Mouse (Mus musculus) layer of hippocampus, adult 11-12 months (tissue): ENCODE results near the gene Atxn2l.

ENCODE experiments used
- DNase-seq: peaks from one replicate; pipeline ENCODE4 v3.0.0; 2022; ENCODE audit warnings: low spot score

The Atxn2l gene

DNA sequence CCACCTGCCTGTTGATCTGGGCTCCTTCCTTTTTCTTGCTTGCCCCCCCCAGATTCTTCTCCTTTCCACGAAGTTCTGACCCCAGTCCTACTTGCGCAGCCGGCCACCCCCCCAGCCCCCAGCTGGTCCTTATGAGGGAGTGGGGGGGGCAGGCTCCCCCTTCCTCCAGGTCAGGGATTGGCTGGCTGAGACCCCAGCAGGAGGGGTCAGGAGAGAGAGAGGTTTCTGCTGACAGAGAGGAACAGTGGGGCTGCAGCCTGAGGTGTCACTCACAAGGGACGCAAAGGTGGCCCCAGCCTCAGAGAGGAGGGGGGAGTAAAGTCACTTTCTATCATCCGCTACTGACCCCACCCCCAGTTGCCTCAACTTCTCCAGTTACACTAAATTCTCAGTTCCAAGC lies 40.2 kb downstream of the Atxn2l start, which contains the start of gene Atp2a1:
Atp2a1 (minus strand) TSS at position 105 of the 400 bp plus-strand sequence.
- DNase-seq, result no peak

DNA sequence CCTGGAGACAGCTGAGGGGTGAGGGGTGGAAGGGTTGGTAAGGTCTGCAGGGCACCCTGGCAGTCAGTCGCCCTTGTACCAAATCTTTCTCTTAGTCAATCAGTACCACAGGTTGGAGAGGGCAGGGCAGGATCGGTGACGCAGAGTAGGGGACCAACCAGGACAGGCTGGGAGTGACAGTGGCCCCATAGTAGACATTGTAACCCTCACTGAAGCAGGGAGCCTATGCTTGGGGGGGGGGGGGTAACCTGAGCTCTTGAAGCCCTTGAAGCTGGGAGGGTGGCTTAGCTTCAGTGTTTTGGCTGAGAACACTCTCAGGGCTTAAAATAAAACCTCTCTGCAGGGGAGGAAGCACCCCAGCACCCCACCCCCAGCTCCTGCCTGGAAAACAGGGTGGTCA lies 41.6 kb downstream of the Atxn2l start:
- no peak for DNase-seq

DNA sequence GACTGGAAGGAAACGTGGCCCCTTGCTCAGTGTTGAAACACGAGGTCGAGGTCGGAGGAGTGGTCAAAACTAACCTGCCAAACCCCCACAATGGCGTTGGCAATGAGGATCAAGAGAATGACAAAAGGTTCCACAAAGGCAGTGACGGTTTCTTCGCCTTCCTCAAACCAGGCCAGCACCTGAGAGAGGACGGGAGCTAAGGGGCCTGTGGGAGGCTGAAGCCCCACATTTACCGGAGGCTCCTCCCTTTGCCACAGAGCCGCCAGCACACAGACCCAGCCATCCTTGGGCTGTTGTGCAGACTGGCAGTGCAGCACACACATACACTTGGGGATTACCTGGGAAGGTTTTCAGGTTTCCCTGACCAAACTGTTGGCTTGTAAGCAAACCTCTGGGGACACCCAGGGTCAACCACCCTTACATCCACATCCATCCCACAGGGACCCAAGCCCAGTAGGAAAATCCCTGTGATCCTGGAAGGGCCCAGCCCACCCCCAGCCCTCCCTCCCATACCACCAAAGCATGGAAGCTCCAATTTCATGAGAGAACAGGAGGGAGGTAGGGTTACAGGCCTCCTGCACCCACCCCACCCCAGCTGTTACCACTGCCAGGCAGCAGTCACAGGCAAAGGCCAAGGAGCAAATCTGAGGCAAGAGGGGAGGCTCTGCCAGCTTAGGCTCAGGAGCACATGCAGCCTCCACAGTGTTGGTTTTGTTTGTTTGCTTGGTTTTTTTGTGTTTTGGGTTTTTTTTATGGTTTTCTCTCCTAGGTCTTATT lies 42.4 kb downstream of the Atxn2l start:
- DNase-seq, result no peak

DNA sequence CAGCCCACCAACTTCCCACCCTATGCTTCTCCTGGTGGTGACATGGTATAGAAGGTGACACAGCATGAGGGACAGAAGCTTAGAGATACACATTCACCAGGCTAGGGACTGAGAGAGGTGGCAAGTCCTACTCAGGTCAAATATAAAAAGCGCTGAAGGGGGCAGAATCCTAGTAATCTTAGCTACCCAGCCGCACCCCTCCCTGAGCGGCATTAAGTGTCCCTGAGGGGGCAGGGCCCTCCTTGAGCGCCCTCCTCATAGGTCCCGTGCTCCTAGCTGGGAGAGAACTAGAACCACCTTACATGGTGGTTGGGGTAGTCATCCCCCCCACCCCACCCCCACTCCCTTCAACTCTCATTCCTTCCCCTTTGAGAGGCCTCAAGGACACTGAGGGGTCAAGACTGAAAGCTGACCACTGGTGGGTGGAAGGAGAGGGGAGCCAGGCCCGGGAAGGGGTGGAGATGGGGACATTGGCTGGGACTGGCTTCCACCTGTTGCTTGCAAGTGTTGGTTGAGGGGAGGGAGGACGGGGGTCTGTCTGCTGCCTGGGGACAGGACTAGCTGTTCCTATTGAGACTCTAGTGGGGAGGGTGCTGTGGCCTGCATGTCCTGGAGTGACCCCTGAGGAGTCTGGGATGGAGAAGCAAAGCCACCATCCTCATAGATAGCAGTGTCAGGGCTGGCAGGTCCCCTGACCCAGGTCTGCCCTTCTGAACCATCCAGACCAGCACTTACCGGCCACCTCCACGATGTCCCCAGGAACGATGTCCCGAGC lies 44.2 kb downstream of the Atxn2l start:
- no peak for DNase-seq

DNA sequence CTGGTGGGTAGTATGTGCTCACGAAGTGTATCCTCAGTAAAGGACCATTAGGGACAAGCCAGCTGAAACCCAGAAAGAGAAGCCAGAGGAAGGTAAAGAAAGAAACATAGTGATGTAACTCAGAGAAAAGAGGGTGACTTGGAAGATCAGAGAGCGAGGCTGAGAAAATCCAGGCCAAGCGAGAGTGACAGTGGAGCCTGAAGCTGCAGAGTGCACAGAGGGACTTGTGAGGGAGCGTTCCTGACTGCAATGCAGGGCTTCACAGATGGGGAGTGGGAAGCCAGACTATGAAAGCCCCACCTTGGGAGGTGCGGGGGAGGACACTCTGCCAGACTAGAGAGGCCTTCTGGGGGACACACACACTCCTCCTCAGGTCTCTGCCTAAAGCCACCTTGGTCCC lies 45.0 kb downstream of the Atxn2l start:
- no peak for DNase-seq

DNA sequence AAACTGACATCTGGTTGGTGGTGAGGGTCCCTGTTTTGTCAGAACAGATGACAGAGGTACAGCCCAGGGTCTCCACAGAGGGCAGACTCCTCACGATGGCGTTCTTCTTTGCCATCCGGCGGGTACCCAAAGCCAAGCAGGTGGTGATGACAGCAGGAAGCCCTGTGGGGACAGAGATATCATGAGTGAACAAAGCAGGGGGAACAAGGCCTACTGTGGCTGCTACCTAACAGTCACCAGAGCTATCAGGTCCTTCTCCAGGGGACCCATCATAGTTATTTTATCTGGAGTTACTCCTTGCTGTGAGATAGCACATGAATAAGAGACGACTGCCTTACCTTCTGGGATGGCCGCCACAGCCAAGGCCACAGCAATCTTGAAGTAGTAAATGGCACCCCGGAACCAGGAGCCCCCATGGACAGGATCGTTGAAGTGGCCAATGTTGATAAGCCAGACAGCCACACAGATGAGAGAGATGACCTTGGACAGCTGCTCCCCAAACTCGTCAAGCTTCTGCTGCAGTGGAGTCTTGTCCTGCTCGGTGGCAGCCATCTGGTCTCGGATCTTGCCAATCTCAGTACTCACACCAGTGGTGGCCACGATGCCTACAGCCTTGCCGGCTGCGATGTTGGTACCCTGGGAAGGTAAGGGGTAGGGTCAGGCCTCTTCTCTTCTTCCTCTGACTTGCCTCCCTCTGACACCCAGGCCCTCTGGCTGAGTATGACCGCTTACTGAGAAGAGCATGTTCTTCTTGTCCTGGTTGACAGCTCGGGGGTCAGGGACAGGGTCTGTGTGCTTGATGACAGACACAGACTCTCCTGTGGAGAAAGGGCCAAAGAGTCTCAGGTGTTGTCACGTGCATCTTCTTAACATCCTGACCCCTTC lies 46.6 kb downstream of the Atxn2l start:
- no peak for DNase-seq

DNA sequence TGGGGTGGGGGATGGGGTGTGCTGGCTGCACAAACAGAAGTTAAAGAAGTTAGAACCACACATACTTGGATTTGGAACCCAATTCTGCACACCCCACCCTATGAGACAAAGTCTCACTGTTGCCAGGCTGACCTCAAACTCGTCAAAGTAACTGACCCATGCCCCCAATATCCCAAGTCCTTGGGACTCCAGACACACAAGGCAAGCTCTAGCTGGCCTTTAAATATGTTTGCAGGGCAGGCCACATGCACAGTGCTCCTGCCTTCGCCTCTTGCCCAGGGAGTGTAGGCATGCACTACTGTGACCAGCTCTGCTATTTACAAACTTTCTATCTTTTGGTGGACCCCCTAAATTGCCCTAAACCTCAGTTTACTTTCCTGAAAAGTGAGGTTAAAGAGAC lies 48.0 kb downstream of the Atxn2l start:
- no peak for DNase-seq

DNA sequence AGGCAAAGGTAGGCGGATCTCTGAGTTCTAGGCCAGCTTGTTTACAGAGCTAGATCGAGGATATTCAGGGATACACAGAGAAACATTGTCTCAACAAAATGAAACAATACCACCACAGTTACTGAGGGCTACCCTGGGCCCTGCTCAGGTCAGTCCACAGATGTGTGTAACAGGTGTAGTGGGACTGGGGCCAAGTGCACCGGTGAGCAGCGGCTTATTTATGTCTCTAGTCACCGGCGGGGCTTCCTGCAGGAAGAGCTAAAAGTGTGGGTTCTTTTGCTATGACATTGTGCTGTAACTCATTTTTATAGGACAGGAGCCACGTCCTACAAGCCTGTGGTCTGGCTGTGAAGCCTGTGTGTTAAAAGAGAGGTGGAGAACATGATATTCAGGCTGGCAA lies 49.4 kb downstream of the Atxn2l start:
- no peak for DNase-seq

DNA sequence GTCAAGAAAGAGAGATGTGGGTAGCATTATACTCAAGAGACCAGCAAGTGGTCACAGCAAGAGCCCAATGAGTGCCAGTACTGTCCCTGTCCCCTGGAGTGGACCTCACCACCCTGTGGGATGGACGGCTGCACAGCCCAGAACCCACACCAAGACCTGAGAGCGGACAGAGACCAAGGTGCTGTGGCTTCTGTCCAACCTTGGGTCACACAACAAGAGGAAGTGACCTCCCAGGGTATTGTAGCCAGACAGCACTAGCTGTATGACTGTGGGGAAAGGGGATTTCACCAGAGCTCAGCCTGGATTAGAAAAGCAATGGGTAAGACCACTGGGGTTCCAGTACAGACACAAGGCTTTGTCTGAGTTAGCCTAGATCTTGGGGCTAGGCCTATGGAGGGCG lies 51.0 kb downstream of the Atxn2l start:
- DNase-seq, result no peak

DNA sequence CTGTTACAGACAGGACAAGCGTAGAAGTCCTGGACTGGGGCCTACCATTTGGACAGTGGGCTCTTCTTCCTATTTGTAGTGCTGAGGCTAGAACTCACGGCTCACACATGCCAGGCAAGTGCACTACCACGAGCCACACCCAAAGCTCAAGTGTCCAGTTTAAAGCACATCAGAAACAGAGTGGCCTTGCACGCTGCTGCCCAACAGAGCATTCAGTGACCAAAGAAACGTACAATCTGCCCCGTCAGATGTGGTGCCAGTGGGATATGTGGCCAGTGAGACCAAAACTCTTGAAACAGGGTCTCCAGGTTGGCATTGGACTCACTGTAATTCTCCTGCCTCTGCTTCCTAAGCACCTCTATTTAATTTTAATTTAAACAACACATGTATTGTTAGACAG lies 52.6 kb downstream of the Atxn2l start:
- DNase-seq, result no peak

DNA sequence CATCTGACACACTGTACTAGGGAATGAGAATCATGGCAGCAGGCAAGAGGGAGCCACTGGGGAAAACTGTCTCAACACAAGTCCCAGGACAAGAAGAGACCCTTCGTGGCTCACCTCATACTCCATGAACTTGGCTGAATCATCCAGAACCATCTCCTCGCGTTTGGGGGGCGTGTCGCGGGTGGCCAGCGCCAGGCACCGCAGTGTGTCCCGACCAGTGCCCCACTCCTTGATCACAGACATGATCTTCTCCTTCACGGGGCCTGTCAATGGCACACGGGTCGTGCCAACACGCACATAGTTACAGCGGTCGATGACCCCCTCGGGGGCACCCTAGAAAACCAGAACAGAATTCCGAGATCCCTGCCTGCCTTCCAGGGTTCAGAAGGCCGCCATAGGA lies 53.2 kb downstream of the Atxn2l start:
- DNase-seq, result no peak

DNA sequence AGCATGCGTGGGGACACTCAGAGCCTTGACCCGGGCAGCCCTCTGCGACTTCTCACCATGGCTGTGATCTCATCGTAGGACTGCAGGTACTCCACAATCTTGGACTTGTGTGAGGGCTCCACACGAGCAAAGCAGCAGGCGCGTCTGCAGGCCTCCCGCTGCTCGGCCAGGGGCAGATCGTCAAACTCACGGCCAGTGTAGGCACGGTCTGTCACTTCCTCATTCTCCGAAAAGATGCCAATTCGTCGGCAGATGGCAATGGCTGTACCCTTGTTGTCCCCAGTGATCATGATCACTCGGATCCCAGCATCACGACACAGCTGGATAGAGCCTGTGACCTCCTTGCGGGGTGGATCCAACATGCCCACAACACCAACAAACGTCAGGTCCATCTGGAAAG lies 54.8 kb downstream of the Atxn2l start:
- no peak for DNase-seq

DNA sequence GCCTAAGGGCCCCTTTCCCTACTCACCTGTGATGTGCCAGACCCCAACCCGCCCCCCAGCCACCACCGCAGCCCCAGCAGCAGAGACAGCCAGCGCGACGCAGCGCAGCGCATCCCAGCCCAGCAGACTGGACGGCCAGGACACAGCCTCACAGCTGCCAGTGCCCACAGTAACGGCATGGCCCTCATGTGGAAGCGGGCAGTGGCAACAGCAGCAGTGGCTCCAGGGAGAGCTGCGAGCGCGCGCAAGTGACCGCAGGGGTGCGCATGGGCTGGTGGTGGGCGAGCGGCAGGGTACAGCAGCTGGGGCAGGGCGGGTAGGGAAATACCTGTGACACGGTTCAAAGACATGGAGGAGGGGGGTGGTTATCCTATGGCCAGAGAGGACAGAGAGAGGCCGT lies 57.0 kb downstream of the Atxn2l start:
- DNase-seq, result no peak

DNA sequence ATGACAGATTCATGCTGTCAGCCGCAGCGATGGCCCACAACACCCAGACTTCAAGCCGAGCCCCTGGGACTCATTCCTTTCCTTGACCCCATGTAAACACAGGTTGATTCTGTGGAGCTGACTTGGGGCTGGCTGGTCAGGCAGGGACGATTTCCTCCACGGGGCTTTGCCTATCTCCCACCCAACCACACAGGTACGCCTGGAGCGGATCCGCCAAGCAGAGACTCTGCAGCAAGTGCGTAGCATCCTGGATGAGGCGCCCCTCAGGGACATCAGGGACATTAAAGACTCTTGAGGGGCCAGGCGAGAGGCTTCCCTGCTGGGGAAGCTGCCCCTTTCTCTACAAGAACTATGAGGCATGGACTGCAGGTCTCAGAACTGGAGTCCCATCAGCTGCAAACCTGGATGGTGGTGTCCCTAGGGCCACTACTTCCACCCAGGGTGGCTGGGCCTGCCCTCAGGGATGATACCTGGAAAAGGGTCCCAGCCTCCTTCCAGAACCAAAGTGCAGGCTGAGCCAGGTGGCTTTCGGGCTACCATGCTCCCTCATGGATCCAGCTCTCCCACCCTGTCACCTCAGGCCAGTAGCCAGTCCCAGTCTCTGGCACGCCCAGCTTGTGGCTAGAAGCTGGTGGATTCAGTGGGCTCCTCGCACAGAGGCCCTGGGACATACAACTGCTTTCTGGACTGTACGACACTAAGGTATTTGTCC lies 58.0 kb downstream of the Atxn2l start:
- no peak for DNase-seq

DNA sequence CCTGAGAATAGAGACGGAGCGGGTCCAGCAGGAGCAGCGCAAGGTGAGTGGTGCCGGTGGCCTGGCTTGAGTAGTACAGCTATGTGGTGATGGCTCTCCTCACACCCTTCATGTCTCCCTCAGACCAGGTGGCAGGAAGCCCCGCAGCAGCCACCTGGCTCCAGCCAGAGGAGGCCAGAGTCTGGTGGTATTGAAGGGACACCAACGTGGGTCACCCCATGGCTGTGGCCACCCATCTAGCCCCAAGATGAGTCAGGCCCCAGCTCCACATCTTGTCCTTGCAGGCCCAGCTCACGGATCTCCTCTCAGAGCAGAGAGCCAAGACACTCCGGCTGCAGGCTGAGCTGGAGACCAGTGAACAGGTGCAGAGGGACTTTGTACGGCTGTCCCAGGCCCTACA lies 58.7 kb downstream of the Atxn2l start:
- DNase-seq, result no peak

DNA sequence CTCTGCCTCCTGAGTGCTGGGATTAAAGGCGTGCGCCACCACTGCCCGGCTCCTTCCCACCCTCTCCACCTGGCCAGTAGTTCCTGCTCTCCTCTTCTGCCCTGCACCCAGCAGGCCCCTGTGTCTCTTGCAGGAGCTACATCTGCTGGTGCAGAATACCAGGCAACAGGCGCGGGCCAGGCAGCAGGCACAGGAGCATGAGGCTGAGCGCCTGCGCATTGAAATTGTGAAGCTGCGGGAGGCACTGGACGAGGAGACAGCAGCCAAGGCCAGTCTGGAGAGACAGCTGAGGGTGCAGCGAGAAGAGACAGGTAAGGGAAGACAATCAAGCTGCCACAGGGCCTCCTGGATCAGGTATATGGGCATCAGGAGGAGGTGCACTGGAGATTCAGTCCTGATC lies 59.2 kb downstream of the Atxn2l start:
- DNase-seq, result no peak
